Mouse (Mus musculus): ENCODE results near the gene Asphd2. TPM values are rescaled to one million over a fixed set of nuclear protein-coding genes. Genes with fewer than 3 reads are reported as not detected.

Gene Asphd2
- polyA plus RNA-seq, 1 experiment from 2014 or later, result 11.9 TPM

GRCm38 (mm10) chr5:112342463-112343204 is 52.0 kb downstream of the Asphd2 start, which contains the start of the genes Srrd and Hps4:
Srrd (minus strand) TSS chr5:112343040.
Hps4 (plus strand) TSS chr5:112343083.
- peak within 1 kb of the TSS; percentile 87 for H3K4me3 ChIP-seq
- H3K4me1 ChIP-seq, result peaks cover 43% of the 10 kb centered on the region
- H3K36me3 ChIP-seq (replicated peaks), result peaks cover 55% of the 10 kb centered on the region
- H3K9me3 ChIP-seq, result no peaks in the 10 kb centered on the region
- no peaks in the 10 kb centered on the region for H3K27me3 ChIP-seq (ENCODE audit: poor library complexity, severe bottlenecking)
- H3K27ac ChIP-seq, result peak within 1 kb of the TSS; percentile 92
- DNase-seq (ENCODE audit: extremely low spot score, low spot score), result peak; percentile 79
- 2% methylated on average over 64 of the region's 64 CpGs for WGBS

- 84% methylated on average over 7 of the region's 7 CpGs for WGBS
- H3K36me3 ChIP-seq (replicated peaks), result peaks cover 67% of the 10 kb centered on the region
Observed at GRCm38 (mm10) chr5:112339215-112339614, 55.5 kb downstream of the Asphd2 start.

GRCm38 (mm10) chr5:112337004-112337403 is 57.7 kb downstream of the Asphd2 start:
- 95% methylated on average over 22 of the region's 22 CpGs for WGBS
- no peak for DNase-seq (ENCODE audit: extremely low spot score, low spot score)
- no peaks in the 10 kb centered on the region for H3K27me3 ChIP-seq (ENCODE audit: poor library complexity, severe bottlenecking)
- no peak overlapping the region for H3K4me3 ChIP-seq
- H3K36me3 ChIP-seq (replicated peaks), result peaks cover 89% of the 10 kb centered on the region
- H3K27ac ChIP-seq, result no peak overlapping the region
- H3K9me3 ChIP-seq, result no peaks in the 10 kb centered on the region
- H3K4me1 ChIP-seq, result peaks cover 8% of the 10 kb centered on the region

More at GRCm38 (mm10) chr5:112339215-112339614, 55.5 kb downstream of the Asphd2 start:
- DNase-seq (ENCODE audit: extremely low spot score, low spot score), result no peak
- no peaks in the 10 kb centered on the region for H3K9me3 ChIP-seq
- H3K27me3 ChIP-seq (ENCODE audit: poor library complexity, severe bottlenecking), result no peaks in the 10 kb centered on the region
- peaks cover 25% of the 10 kb centered on the region for H3K4me1 ChIP-seq
- H3K27ac ChIP-seq, result no peak overlapping the region
- H3K4me3 ChIP-seq, result no peak overlapping the region

DNA sequence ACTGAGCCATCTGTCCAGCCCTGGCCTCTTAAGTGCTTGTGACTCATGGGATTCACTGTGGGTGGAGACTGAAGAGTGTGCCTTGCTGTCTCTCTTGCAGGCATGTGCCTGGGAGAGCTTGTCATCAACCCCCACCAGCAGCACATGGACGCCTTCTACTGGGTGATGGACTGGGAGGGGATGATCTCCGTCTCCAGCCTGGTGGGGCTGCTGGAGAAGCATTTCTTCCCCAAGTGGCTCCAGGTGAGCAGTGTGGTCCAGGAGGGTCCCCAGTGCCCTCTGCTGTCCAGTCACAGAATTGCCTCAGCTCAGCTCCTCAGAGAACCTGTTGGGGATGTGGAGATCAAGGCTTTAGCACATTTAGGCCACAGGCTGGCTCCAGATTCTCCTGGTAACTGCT is 59.2 kb downstream of the Asphd2 start:
- Histone ChIP-seq H3K9me3 (no peaks in the 10 kb centered on the region), H3K4me1 (no peaks in the 10 kb centered on the region), H3K27ac (no peak overlapping the region), H3K27me3 (ENCODE audit: poor library complexity, severe bottlenecking) (no peaks in the 10 kb centered on the region), H3K36me3 (replicated peaks) (peaks cover 98% of the 10 kb centered on the region), H3K4me3 (no peak overlapping the region)
- DNase-seq (ENCODE audit: extremely low spot score, low spot score), result peak; percentile 34
- 26% methylated on average over 2 of the region's 2 CpGs for WGBS

Other genes starting within 250 kb of the Asphd2 start
- gene Cryba4, start 142.3 kb downstream of the Asphd2 start, polyA plus RNA-seq (2016; fragmentation: Nextera tagmentation; extraction: Ambion mirVana), result 0.48 TPM in 1 of 2 replicates, not detected in the other
- 0.30 TPM in 1 of 2 replicates, not detected in the other for gene Crybb1, start 139.1 kb downstream of the Asphd2 start, polyA plus RNA-seq (2016; fragmentation: Nextera tagmentation; extraction: Ambion mirVana)
- gene Tpst2, start 118.2 kb downstream of the Asphd2 start, polyA plus RNA-seq (2016; fragmentation: Nextera tagmentation; extraction: Ambion mirVana), result 36.7 and 37.7 TPM in 2 replicates
- 41.7 and 42.0 TPM in 2 replicates for gene Tfip11, start 68.5 kb downstream of the Asphd2 start, polyA plus RNA-seq (2016; fragmentation: Nextera tagmentation; extraction: Ambion mirVana)
- gene Srrd, start 51.8 kb downstream of the Asphd2 start, polyA plus RNA-seq (2016; fragmentation: Nextera tagmentation; extraction: Ambion mirVana), result 47.2 and 48.9 TPM in 2 replicates
- gene Hps4, start 51.8 kb downstream of the Asphd2 start, polyA plus RNA-seq (2016; fragmentation: Nextera tagmentation; extraction: Ambion mirVana), result 32.7 and 33.6 TPM in 2 replicates
- gene Gm6583, start 38.8 kb downstream of the Asphd2 start, polyA plus RNA-seq (2016; fragmentation: Nextera tagmentation; extraction: Ambion mirVana), result 0.19 and 0.31 TPM in 2 replicates
- 0.06 TPM in 1 of 2 replicates, not detected in the other for gene Gm6588, start 54.6 kb upstream of the Asphd2 start, polyA plus RNA-seq (2016; fragmentation: Nextera tagmentation; extraction: Ambion mirVana)
- gene Sez6l, start 182.3 kb upstream of the Asphd2 start, polyA plus RNA-seq (2016; fragmentation: Nextera tagmentation; extraction: Ambion mirVana), result 0.65 and 1.4 TPM in 2 replicates

Data from forebrain, embryonic 10.5 days (tissue).